Comparison of ENCODE assay signal across 14 mouse cellular contexts in genomic region chr16:72719063-72719462, GRCm38 (mm10).
DNase-seq lines count a peak whose midpoint lies in the region; TF ChIP-seq lines count a peak whose summit lies in the region.
"Had no signal": no experiment of that assay in that cellular context is flagged by ENCODE, and none has a peak within 500 bp of the region (broad histone marks: within the 10 kb centered on the region; RNA-seq: fewer than 3 reads in every experiment).

No protein-coding gene starts in this region.

- no peak for TF ChIP-seq POLR2A in brain, embryonic 14.5 days (IDR thresholded peaks at IDR 0.05; ENCODE audit: borderline replicate concordance, extremely low read depth, insufficient read depth, insufficient read length, poor library complexity, severe bottlenecking)

- TF ChIP-seq CTCF in brain, embryonic 14.5 days (IDR thresholded peaks at IDR 0.05; ENCODE audit: borderline replicate concordance, extremely low read depth, insufficient read depth, insufficient read length): no peak

- peak; percentile 30 for DNase-seq in heart, adult 11 months
- DNase-seq in heart, postnatal 4 days: no peak
- peak; percentile 33 for DNase-seq in brain, embryonic 14.5 days (ENCODE audit: low read depth)
- peak; percentile 49 for DNase-seq in forelimb bud, embryonic 11.5 days (ENCODE audit: low read depth, low spot score)
- no peak for DNase-seq in left cerebral cortex, adult 11 months (ENCODE audit: low spot score)
- no peak for DNase-seq in left cerebral cortex, postnatal 25 days (ENCODE audit: low spot score in 2 of 2)
- DNase-seq: adrenal gland, adult 2 months; adrenal gland, postnatal 14 days; cerebellum, adult 18-20 months; cerebellum, adult 9-11 months; cerebellum, postnatal 25 days; gastrocnemius, postnatal 25 days; heart, adult 2 months; heart, postnatal 14 days had no signal

- intact Hi-C loops in left cerebral cortex, postnatal 25 days (cut with DNase I): no loop called here

Comparison
In these comparisons a context has a peak if more than half of its experiments do, and no peak if none do; other contexts are left out.
1. DNase-seq: peak in heart, adult 11 months (single experiment), brain, embryonic 14.5 days (single experiment) and forelimb bud, embryonic 11.5 days (single experiment); none in heart, postnatal 4 days (single experiment), left cerebral cortex, adult 11 months (single experiment) and left cerebral cortex, postnatal 25 days (0 of 2).